Mouse (Mus musculus) small intestine, adult 2 months (tissue): ENCODE results near the gene Rspo4.

Experiments
- CTCF ChIP-seq: fragments of 200-500 bp; IDR thresholded peaks from 2 replicates; pipeline ENCODE4 v1.5.1; 2012; ENCODE audit warnings: low read depth, mild to moderate bottlenecking, control low read depth, inconsistent platforms, low read length, moderate library complexity, mixed read lengths; ENCODE audit not compliant: insufficient replicate concordance, insufficient read length; ENCODE audit errors: extremely low read depth
- POLR2A ChIP-seq: fragments of 200-500 bp; IDR thresholded peaks from 2 replicates; pipeline ENCODE4 v1.6.1; 2012; ENCODE audit warnings: low read depth, mild to moderate bottlenecking, control low read depth, inconsistent platforms, low read length, moderate library complexity

DNA sequence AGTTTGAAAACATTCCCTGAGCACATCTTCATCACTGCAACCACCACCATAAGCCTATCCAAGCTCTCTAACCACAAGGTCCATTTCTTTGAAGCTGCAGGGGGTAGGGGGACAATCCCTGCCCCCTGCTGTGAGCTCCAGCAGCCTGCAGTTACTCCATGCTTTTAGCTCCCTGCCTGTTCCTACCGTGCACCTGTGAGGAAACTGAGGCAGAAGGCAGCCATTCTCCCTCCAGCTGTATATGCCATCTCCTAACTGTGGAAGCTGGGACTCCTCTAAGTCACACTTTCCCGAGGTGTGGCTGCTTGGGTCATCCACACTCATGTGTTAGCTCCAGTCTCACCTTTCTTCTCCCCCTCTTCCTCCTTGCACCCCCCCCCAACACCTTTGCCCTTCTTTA lies 72.4 kb downstream of the Rspo4 start:
- no peak for TF ChIP-seq CTCF
- TF ChIP-seq POLR2A, result no peak
